Mouse (Mus musculus) layer of hippocampus, adult 9-10 months (tissue): ENCODE data around the gene 5730522E02Rik.

Experiments
- DNase-seq: peaks from one replicate; pipeline ENCODE4 v3.0.0; 2022; ENCODE audit warnings: low spot score

The 5730522E02Rik gene

DNA sequence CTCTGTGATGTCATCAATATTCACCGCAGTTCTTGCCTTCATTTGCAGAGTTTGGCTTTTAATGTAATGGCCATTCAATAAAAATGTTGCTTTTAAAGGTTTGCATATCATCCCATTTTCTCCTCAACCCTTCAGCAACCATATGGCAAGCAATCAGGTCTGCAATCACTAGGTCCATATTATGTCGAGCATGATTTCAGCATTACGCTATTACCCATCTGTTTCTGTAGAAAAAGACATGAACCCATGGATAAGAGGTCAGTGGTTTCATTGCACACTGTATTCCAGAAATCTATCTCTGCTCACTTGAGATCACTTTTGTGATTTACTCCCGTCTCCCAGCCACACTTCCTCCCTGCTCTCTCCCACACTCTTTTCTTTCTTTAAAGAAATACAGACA, 213.1 kb downstream of the 5730522E02Rik start:
- no peak for DNase-seq

DNA sequence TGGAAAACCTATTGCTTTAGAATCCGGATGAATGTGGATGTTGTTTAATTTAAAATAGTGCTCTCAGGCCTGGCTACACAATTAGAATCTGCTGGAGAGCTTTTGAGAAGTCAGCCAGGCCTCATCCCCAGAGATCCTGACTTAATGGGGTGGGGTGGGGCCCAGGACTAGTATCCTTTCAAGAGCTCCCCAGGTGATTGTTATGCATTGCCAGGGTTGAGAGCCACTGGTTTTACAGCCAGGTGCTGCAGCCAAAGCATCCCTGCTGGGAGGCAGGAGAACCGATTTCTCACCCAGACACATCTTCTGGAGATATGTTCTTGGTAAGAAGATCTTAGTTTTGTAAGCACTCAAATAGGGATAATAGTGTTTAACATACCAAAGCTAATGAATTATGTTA, 216.4 kb downstream of the 5730522E02Rik start:
- DNase-seq = no peak

DNA sequence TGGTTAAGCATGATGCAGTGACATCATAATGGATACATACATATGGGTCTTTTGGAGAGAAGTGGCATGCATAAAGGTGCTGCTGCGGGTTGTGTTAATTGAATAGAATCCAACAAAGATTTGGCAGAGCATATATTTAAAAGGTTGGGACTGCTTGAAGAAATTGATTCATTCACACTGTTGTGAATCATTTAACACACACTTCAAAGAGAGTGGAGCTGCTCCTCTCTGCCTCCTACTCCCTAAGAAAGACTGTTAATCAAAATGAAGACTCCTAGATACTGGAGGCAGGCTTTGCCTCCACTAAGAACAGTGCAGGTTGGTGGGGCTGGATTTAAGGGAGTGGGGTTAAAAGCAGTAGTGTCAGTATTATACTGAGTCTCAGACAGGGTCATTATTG, 218.3 kb downstream of the 5730522E02Rik start:
- no peak for DNase-seq

DNA sequence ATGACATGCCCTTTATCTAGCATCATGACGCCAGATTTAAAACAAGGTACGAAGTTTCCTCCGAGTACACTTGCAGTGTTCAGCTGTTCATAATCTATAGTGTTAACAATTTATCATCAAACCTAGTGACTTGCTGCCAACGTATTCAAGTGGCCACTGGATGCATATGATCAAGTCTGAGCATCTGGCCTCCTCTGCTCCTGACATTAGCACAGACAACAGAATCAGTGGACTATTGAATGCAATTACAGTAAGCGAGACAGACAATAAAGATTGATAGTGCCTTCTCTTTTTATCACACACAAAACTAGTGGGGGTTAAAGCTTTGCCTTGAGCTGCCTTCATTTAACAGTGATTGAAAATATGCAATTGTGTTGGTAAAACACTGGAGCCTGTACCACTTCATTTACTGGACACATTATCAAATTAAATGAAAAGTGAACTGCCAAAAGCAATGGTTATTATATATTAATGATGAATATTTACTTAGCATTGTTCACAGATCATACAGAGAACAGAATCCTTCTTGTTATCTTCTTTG, 231.8 kb downstream of the 5730522E02Rik start:
- no peak for DNase-seq

DNA sequence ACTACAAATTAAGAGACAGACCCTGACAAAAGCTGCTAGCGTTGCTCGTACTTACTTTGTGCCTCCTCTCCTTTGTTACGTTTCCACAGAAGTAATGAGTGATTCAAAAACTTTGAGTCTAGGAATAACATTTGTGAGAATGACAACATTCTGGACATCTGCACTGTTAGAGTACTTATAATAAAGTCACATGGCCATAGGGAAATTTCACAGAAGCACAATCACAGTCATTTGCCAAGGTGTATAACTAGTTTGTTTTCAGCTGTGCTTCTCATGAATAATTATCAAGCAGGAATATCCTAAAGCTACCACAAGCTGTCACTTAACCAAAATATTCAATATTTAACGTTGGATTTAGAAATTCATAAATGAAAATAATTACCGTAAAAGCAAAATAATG, 269.1 kb downstream of the 5730522E02Rik start:
- no peak for DNase-seq

DNA sequence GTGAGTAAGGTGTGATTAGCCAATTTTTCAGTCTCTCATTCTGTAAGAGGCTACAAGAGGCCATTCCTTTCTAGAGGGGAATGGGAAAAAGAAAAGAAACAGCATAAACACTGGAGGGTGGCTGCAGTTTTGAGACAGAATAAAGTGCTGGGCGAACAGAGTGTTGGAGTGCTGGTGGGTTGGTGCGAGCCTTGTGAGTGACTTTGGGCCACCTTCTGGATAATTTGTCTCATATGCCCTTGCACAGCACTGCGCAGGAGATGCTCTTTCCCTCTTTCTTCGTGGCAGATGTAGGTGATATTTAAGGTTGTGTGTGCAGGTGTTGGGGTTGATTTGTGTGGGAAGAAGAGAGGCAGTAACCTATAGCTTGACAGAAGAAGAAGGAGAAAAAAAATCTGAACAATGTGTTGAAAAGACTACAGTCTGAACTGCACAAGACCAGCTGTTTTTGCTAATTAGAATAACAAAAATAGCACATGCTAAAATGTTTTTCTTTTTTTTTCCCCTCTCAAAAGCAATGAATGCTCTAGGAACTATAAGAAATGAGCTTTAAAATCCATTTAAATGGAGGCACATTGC, 269.8 kb downstream of the 5730522E02Rik start:
- DNase-seq = no peak

DNA sequence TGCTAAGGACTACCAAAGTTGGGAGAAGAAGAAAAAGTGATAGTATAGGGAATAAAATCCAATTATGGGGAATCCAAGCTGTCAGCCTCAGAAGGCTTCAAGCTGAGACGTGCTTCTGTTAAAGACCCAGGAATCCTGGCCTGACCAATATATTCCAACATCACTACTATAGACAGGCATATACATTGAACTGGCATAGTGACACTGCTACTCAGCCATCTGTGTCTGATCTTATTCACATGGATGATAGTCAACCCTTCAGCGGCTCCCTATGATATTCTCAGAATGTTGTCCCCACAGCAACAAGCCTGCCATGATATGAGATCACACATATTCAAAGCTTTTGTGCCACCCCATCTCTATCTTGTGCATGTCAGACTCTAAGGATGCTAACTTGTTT, 284.3 kb downstream of the 5730522E02Rik start:
- DNase-seq = no peak

DNA sequence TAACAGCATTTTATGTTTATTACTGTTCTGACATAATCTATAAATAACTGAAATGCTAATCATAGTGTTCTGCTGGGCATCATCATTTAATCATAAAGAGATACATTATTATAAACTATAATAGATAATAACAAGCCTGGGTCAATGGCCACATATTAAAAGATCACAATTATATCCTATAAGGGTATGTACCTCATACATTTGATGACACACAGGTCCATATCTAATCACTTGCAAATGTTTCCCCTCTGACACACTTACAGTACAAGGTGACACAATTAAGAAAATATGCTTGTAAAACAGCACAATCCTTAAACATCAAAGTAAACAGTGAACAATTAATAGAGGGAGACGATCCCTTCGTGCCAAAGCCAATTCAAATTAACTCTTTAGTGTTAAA, 308.2 kb downstream of the 5730522E02Rik start:
- no peak for DNase-seq

DNA sequence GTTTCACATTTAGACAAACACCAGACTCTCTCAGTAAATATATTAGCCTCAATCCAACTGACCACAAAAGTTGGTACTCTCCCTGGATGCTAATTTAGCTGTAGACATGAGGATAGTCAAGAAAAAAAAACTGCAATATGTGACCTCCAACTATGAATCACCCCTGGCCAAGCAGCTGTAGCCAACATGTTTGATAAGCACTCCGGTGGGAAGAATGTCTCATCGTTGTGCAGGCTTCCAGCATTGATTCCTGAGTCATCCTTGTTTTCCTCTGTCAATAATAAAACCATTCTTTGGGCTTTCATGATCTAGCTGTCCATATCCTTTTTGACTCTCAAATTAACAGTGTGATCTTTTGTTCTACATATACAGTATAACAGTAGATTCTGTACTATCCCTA, 308.9 kb downstream of the 5730522E02Rik start:
- no peak for DNase-seq

DNA sequence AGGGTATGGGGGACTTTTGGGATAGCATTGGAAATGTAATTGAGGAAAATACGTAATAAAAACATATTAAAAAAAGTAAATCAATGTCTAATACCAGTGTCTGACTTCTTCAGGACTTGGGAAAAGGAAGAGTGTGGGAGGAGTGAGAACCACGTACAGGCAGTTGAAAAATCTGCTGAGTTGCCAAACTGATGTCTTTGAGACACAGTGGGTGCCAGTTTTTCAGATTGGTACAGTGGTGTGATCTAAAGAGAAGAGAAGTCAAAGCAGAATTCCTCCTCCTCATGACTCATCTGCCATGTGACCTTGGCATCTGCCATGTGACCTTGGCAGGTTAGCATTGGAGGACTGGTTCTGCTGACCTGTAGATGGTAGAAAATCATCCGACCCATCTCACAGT, 316.7 kb downstream of the 5730522E02Rik start:
- DNase-seq = no peak

DNA sequence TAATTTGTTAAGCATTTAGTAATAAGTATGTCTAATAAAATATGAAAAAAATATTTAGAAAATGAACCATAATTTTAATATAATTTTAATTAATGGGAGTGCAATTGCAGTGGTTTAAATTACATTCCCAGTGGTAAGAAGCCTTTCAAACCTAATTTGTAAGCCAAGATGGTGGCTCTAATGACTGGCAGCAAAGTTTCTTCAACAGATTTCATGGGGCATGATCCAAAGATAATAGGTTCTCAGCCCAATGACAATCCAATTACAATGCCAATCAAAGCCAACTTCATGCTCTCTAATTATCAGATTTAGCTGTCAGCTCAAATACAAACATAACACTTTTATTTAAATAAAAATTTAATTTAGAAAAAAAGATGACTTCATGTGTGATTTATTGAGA, 337.6 kb downstream of the 5730522E02Rik start:
- no peak for DNase-seq

DNA sequence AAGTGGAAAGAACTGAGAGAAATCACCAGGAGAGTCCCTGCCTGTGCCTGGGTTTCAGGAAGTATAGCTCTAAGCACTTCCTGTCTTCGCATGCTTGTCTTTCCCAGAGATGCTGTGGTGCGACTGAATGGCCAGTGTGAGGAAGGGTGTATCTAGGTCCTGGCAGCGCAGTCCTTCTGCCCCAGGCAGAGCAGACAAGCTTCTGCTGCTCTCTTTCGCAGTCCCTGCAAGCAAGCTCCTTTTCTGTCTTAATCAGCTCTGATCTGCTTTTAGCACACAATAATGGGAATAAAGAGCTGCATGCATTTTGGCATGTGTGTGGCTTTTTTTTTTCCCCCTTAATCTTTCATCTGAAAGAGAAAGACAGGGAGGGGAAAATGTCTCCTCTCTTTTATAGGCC, 338.2 kb downstream of the 5730522E02Rik start:
- no peak for DNase-seq

DNA sequence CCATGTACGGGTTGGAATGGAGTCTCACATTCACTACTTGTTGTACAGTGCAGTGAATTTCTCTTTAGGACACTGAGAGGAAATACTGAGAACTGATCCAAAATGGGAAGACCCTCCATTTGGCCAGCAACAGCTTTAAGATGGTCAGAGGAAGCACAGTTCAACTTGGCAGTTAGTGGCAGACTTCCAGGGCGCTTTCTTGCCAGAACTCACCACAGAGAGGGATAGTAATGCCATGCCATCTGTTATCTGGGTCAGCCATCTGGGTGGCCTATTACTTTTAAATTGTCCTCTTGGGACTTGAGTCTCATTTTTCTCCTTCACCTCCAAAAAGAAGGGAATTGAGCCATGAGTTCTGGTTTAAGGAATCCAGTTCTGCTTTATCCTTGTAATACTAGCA, 344.3 kb downstream of the 5730522E02Rik start:
- no peak for DNase-seq

DNA sequence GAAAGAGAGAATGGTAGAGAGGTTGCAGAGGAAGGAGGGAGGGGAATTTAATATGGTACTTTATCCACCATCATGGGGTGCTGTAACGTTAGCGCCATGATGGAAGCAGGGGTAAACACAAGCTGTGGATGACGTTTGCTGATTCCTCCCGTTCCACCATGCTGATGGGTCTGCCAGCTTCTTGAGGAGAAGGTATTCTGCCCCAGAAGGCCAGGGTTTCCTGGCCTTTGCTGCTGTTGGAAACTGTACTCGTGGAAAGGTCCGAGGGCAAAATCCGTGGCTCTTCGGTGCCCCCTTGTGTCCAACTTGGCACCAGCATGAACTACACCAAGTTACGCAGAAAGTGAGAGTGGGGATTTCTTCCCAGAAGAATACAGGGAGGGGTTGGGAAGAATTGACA, 347.9 kb downstream of the 5730522E02Rik start:
- DNase-seq = peak; percentile 61

DNA sequence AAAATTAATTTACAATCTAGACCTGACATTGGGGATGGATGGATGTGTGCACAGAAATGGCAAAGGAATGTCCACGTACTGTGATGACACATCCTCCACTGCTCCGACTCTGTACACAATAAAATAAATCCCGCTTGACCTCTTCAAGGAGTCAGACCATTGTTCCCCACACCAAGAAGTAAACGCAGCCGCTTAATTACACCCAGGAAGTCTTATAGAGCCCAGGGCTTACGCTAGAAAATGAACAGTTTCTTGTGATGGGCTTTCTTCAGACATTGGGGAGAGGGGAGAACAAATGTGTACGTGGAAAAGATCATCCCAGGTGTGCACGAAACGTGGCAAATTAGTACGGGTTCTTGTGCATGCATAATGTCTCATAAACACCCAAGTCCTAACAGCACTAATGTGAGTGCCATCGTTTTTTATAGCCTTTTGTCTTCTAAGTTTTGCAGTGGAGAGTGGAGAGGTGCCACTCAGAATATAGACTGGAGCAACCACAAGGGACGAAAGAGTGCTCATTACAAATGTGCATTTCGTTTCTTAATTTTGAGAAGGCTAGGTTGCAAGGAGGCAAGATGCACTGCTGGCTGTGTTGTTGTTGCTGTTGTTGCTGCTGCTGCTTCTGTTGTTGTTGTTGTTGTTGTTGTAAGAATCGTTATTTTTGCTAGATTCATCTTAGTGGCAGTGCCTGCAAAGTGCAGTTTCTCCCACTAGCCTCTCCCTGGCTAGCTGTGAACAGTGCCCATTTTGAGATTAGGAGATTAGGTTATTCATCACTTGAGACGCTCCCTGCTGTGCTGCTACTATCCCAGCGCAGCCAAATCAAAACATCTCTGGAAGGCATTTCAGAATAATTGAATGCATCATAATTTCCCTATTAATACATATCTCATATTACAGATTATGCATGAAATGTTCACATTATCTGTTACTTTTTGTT, 353.7 kb downstream of the 5730522E02Rik start:
- no peak for DNase-seq

DNA sequence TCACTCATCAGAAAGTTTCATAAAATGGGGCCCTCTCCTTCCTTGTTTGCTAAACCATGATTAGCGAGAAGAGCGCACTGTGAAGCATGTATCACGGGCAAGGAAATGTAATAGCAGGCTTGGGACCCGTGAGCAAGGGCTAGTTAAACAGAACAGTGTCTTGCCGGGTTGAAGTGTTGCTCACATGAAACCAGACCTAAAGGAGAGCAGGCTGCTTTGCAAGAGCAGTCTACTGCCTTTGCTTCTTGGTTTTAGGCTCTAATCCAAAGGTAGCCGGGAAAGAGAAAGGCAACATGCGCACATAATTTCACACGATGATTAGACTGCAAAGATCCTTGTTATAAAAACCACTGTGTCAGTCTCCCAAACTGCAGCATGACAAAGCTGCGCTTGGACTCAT, 354.8 kb downstream of the 5730522E02Rik start:
- DNase-seq = no peak

DNA sequence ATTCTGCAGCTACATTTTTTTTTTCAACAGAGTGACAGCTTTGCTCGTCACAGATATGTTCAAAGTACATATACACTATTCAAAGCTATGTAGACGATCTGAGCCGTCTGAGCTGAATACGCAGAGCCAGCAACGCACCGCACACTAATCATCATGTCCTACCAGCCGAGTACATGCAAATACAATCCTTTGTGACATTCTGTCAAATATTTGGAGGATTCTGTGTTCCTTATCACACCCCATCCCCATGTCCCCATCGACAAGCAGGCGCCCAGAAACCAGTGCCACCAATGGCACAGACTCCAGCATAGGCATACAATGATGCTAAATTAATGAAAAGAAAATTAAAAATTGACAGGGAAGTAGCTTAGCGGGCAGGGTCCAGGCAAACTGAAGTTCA, 356.3 kb downstream of the 5730522E02Rik start:
- no peak for DNase-seq

DNA sequence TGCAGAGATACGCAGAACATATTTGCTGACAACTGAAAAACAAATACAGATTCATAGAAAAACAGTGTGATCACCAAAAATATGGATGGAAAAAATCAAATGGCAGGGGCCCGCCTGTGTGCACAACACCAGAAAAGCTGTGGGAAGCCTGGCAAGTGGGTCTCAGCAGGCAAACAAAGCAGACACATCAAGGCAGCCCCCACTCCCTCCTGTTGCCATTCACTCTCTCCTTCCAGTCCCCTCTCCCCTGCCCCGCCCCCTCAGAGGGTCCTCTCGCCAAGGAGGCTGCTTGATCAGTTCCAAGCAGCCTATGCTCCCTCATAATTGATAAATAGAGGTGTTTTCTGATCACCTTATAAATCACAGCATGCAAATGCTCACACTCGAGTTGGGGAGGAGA, 357.5 kb downstream of the 5730522E02Rik start:
- DNase-seq = no peak

DNA sequence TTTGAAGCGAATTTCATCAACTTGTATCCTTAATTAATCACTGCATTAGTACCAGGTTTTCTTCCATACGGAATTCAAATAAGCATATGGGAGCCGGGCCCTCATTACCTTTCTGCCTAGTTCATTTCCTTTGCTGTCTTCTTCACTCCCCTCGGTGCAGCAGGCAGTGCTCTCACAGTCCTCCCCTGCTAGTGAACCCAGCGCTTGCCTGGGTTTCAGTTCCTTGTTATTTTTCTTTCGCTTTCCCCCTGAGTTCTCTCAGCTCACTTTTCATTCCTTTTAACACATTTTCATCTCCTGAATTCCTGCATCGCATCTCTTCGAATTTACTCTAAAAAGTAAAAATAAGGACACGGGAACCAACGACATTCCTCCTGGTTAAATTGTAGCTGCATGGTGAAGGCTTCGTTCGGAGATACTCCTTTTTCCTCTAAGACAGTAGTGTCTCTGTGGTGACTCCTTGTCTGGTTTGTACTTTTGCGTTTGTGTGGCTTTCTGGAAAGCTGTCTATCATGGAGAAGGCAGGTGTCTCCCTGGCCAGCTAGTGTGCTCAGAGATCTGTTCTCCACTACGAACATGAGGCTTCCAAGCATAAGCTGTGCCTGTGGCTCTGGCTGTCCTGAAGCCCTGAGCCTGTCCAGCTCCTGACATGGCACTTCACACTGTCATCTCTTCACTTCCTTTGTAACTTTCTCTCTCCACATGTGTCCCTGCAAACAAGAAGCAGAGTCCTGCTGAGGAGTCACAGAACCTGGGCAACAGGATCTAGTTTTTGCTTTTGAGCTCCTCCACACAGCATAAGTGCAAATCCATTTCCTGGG, 361.5 kb downstream of the 5730522E02Rik start:
- no peak for DNase-seq

DNA sequence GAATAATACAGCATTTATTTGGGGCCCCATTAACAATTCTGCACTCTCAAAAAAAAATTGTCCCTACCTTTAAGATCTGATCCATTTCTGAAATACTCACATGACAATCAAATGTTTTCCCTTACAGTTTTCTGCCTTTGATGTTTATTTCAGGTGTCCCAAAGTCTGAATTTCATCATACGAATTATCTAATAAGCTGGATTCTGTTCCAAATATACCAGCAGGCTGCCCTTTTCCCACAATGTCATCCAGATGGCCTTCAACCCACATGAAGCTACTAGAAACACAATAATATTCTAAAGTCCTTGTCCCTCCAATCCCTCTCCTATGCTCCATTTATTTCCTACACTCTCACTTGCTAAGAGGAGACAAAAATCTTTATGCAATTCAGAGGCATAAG, 372.1 kb downstream of the 5730522E02Rik start:
- no peak for DNase-seq

DNA sequence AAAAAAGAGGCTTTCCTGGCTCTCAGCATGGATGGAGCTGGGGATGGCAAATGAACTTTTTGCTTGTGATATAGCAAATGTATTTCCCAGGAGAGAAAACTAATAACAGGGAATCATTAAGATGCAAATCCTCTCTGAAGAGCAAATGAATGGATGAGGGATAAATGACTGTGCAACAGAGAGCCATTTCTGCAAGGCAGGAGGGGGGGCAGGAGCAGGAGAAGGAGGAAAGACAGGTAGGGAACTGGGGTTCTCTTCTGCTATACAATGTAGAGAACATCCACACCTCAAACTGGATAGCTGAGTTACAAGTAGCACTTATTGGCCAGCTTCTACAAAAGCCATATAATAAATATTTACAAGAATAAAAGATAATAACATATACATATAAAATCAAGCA, 390.8 kb downstream of the 5730522E02Rik start:
- DNase-seq = no peak

DNA sequence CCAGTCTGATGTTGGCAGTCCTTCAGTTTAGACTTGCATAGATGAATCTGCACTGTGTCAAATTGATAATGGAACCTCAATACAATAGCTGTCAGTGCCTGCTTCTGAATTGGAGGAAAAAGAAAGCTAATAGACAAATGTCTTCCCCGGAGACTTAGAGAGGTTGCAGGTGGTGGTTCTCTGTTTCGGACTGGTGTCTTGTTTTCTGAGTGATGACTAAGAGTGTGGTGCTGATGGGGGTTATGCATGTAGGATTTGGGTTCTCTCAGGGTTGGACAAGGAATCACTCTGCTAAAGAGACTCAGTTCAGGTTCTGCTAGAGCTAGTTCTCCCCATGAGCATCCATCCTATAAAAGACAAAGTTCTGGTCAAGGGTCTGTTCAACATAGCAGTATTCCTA, 397.1 kb downstream of the 5730522E02Rik start:
- no peak for DNase-seq

DNA sequence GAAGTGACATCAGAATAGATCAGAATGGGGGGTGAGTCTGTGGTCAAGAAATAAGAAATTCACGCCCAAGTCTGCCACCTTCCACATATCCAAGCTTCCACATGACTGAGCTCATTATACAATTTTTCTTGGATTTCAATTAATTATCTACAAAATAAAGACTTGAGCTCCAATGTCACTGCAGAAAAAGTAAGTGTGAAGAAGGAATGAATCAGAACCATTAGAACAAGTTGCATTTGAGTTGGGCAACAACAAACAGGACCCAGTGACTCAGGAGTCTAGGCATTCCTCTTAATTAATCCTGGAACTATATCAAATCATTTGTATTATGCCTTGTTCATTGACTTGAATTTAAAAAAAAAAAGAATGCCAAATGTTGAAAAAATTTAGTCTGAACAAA, 422.9 kb downstream of the 5730522E02Rik start:
- no peak for DNase-seq
